Mouse (Mus musculus) heart, postnatal 25 days (tissue): ENCODE results near the gene Fcer1a. TPM values are rescaled to one million over a fixed set of nuclear protein-coding genes. Genes with fewer than 3 reads are reported as not detected.
"Not testable (repeated sequence)": the region's sequence is repeated elsewhere in the genome, so short reads cannot be mapped to it uniquely, and the experiment has no call there.

ENCODE experiments used
- DNase-seq: peaks from one replicate; pipeline ENCODE4 v3.0.0; 2022; ENCODE audit warnings: low spot score
- intact Hi-C: fragments of 180-260 bp; cut with DNase I; formaldehyde crosslinking; loops from one replicate; pipeline ENCODE4 v1.15.1; 2025
- total RNA-seq, 2 experiments: library from RNA; stranded (reverse); gene quantifications; 2 replicates each; pipeline ENCODE4 v1.2.3; 2021

Fcer1a gene
- total RNA-seq = not detected

- no peak for DNase-seq
- intact Hi-C loops = no loop called here
These were observed at the start of gene Fcer1a for GRCm38 (mm10) chr1:173227081-173227480. TSS of gene Fcer1a (minus strand) at chr1:173227214.

- intact Hi-C loops = no loop called here
These were observed 38.7 kb upstream of the Fcer1a start, which contains the start of gene Olfr418 for GRCm38 (mm10) chr1:173265701-173266100. TSS of gene Olfr418 (plus strand) at chr1:173266001.

GRCm38 (mm10) chr1:173249888-173250287 is 22.9 kb upstream of the Fcer1a start:
- intact Hi-C loops = no loop called here
- no peak for DNase-seq

More at GRCm38 (mm10) chr1:173265701-173266100, 38.7 kb upstream of the Fcer1a start, which contains the start of gene Olfr418:
- no peak for DNase-seq

DNA sequence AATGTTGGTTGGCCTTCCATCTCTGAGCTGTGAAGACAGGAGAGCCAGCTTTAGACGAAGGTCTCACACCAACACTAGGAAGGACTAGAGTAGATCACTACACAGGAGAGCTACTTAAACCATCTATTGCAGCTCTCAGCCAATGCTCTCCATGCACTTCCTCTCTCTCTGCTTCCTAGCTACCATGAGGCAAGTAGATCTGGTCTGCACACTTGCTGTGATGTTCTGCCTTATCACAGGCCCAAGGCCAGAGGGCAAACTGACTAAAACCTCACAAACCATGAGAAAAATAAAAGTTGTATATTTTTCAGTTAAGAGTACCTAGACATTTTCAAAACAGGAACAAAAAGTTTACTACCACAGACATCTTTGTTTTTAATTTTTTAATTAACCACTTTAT is 10.0 kb upstream of the Fcer1a start:
- DNase-seq, intact Hi-C loops: not testable (repeated sequence)

GRCm38 (mm10) chr1:173216481-173216880 is 10.5 kb downstream of the Fcer1a start:
- intact Hi-C loops = no loop called here
- DNase-seq = no peak

- DNase-seq = no peak
- intact Hi-C loops = no loop called here
These were observed 14.9 kb downstream of the Fcer1a start, which contains the start of gene Olfr1404 for GRCm38 (mm10) chr1:173212092-173212491. TSS of gene Olfr1404 (plus strand) at chr1:173212392.

- no peak for DNase-seq
- intact Hi-C loops = no loop called here
These were observed 29.5 kb downstream of the Fcer1a start, which contains the start of gene Olfr218 for GRCm38 (mm10) chr1:173197508-173197907. TSS of gene Olfr218 (plus strand) at chr1:173197808.

- DNase-seq = no peak
These were observed 30.7 kb downstream of the Fcer1a start for GRCm38 (mm10) chr1:173196359-173196758.

GRCm38 (mm10) chr1:173192059-173192458 is 35.0 kb downstream of the Fcer1a start:
- intact Hi-C loops = no loop called here
- DNase-seq = no peak

More at GRCm38 (mm10) chr1:173196359-173196758, 30.7 kb downstream of the Fcer1a start:
- intact Hi-C loops = no loop called here

DNA sequence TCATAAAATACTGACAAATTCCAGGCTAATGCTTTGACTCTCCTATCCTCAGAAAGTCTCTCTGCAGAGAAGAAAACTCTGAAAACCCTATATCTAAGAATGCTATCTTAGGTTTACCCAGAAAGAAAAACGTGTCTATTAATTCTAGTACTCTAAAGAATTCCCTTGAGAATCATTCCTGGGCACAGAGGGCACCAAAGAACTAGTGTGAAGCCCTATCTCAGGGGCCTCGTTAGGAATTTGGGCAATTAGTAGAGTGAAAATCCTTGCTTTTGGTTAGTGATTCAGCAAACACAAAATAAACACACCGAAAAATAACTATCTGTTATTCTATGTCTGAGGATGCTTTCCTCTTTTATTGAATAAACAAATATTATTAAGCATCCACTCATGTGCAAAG is 36.5 kb downstream of the Fcer1a start, which contains the start of gene Olfr1406:
Gene Olfr1406 (minus strand): TSS at position 101 of the 400 bp plus-strand sequence.
- intact Hi-C loops = no loop called here

DNA sequence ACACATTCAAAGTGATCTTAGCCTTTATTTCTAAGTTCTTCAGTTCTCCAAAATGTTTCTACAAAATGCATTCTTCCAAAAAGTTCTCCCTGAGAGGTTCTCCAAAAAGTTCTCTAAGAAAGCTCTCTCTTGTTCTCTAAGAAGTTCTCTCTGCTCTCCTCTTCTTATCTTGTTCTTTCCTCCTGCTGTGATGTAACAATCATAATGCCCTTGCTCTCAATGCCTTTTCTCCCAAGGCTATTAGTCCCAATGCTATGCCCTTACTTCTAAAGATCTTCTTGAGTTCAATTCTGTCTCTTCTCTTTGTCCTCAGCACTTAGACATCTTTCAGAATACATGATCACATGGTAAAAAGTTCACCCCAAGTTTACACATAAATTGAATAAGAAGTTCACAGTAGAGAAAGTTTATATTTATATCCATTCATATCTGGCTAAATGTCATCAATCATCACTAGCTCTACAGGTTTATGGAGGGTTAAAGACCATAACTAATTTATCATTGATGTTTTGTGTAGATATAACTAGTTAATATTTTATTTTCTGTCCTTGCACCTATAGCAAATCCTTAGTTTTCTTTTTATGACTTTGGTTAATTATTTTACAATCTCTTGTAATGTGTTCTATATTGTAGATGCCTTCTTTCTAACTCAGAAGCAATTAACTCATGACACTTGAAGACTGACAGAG is 52.7 kb downstream of the Fcer1a start:
- DNase-seq = no peak
- intact Hi-C loops = no loop called here

More for the DNA sequence above, 36.5 kb downstream of the Fcer1a start, which contains the start of gene Olfr1406:
- DNase-seq = no peak

Other genes with a start within 250 kb of the Fcer1a start
- gene Olfr1408, start 89.8 kb downstream of the Fcer1a start, total RNA-seq = not detected
- not detected for gene Olfr1406, start 36.6 kb downstream of the Fcer1a start, total RNA-seq
- gene Olfr218, start 29.4 kb downstream of the Fcer1a start, total RNA-seq = not detected
- gene Olfr1404, start 14.8 kb downstream of the Fcer1a start, total RNA-seq = not detected
- not detected for gene Olfr418, start 38.8 kb upstream of the Fcer1a start, total RNA-seq
- not detected for gene Mptx2, start 50.6 kb upstream of the Fcer1a start, total RNA-seq
- under 1 TPM; 0.52 to 0.61 TPM for gene Ackr1, start 106.5 kb upstream of the Fcer1a start, total RNA-seq
- gene Aim2, start 123.7 kb upstream of the Fcer1a start, total RNA-seq = 1 to 10 TPM; 1.2 to 1.6 TPM
- gene Cadm3, start 140.5 kb upstream of the Fcer1a start, total RNA-seq = 1 to 10 TPM; 2.2 to 3.1 TPM